Mouse (Mus musculus) common myeloid progenitor, adult 5-6 weeks (primary cell): ENCODE data around the gene Rpl15. TPM values are rescaled to one million over a fixed set of nuclear protein-coding genes. Genes with fewer than 3 reads are reported as not detected.

Source experiments
- total RNA-seq: library from RNA; stranded (forward); fragments of 200-1000, 187-1606 nt; gene quantifications from 2 replicates; pipeline ENCODE4 v1.2.3, GENCODE M21; 2017

Rpl15 gene
- total RNA-seq, 1 experiment from 2014 or later: 2,336 TPM

Other genes starting within 250 kb of the Rpl15 start
- gene Nr1d2, start 32.3 kb downstream of the Rpl15 start, total RNA-seq: 14.9 and 21.2 TPM in 2 replicates
- 5.1 and 6.8 TPM in 2 replicates for gene Nkiras1, start 255 bp downstream of the Rpl15 start, total RNA-seq
- 73.3 and 90.2 TPM in 2 replicates for gene Ube2e1, start 60.5 kb upstream of the Rpl15 start, total RNA-seq